Mouse (Mus musculus) activated CD4-positive, CD25-positive, alpha-beta regulatory T cell, adult 4 months (primary cell): ENCODE data around the gene Trp53bp2. TPM values are rescaled to one million over a fixed set of nuclear protein-coding genes. Genes with fewer than 3 reads are reported as not detected.
A peak's percentile ranks its signal among the peaks of the same experiment; 100 is the strongest.

Experiments used
- ATAC-seq: one replicate; pipeline ENCODE4 v1.8.0; 2017
- polyA plus RNA-seq, 2 experiments: library from polyadenylated mRNA; unstranded; fragments of 100-300 nt; shearing (Covaris generic); gene quantifications; one replicate each; pipeline ENCODE4 v1.2.1; 2017

Trp53bp2 gene
- polyA plus RNA-seq, 2 experiments from 2014 or later = 7.7 TPM

GRCm38 (mm10) chr1:182503206-182503900, 94.4 kb downstream of the Trp53bp2 start:
- ATAC-seq = no peak

GRCm38 (mm10) chr1:182504223-182504622, 95.3 kb downstream of the Trp53bp2 start:
- peak; percentile 55 for ATAC-seq

- no peak for ATAC-seq
Observed at GRCm38 (mm10) chr1:182505291-182505690, 96.3 kb downstream of the Trp53bp2 start.

- peak; percentile 96 for ATAC-seq
Observed at GRCm38 (mm10) chr1:182506229-182506986, 97.4 kb downstream of the Trp53bp2 start.

GRCm38 (mm10) chr1:182509110-182509797, 100.3 kb downstream of the Trp53bp2 start:
- no peak for ATAC-seq

- no peak for ATAC-seq
Observed at GRCm38 (mm10) chr1:182511073-182511472, 102.1 kb downstream of the Trp53bp2 start.

- no peak for ATAC-seq
Observed at GRCm38 (mm10) chr1:182511778-182512177, 102.8 kb downstream of the Trp53bp2 start.

Other genes starting within 250 kb of the Trp53bp2 start
- not detected for gene Vmn1r1, start 244.7 kb upstream of the Trp53bp2 start, polyA plus RNA-seq
- gene Degs1, start 126.4 kb upstream of the Trp53bp2 start, polyA plus RNA-seq = 100 to 1,000 TPM; 109 to 114 TPM
- gene Fbxo28, start 67.5 kb upstream of the Trp53bp2 start, polyA plus RNA-seq = 1 to 10 TPM; 4.7 to 7.7 TPM
- 10 to 100 TPM; 44.3 to 47.1 TPM for gene Capn2, start 108.4 kb downstream of the Trp53bp2 start, polyA plus RNA-seq
- gene Capn8, start 155.8 kb downstream of the Trp53bp2 start, polyA plus RNA-seq = under 1 TPM in 1 of 2 experiments, not detected in 1; 0.13 TPM